Mouse (Mus musculus): Measurements from ENCODE around the gene Lrp5.

The Lrp5 gene

GRCm38 (mm10) chr19:3686215-3686894, at the start of gene Lrp5:
Gene Lrp5 (minus strand): TSS chr19:3686564.
- DNase-seq (ENCODE audit: low read depth, low spot score): no peak

GRCm38 (mm10) chr19:3736001-3736400, 49.6 kb upstream of the Lrp5 start:
- no peak for DNase-seq (ENCODE audit: low read depth, low spot score)

GRCm38 (mm10) chr19:3730781-3731646, 44.6 kb upstream of the Lrp5 start:
- DNase-seq (ENCODE audit: low read depth, low spot score): no peak

GRCm38 (mm10) chr19:3728901-3729300, 42.5 kb upstream of the Lrp5 start:
- no peak for DNase-seq (ENCODE audit: low read depth, low spot score)

GRCm38 (mm10) chr19:3724779-3725178, 38.4 kb upstream of the Lrp5 start:
- DNase-seq (ENCODE audit: low read depth, low spot score): peak; percentile 56

- no peak for DNase-seq (ENCODE audit: low read depth, low spot score)
Observed at GRCm38 (mm10) chr19:3723904-3724303, 37.5 kb upstream of the Lrp5 start.

GRCm38 (mm10) chr19:3723170-3723569, 36.8 kb upstream of the Lrp5 start:
- no peak for DNase-seq (ENCODE audit: low read depth, low spot score)

GRCm38 (mm10) chr19:3719362-3719891, 33.1 kb upstream of the Lrp5 start:
- DNase-seq (ENCODE audit: low read depth, low spot score): no peak

GRCm38 (mm10) chr19:3718481-3719361, 32.4 kb upstream of the Lrp5 start:
- DNase-seq (ENCODE audit: low read depth, low spot score): peak; percentile 46

- no peak for DNase-seq (ENCODE audit: low read depth, low spot score)
Observed at GRCm38 (mm10) chr19:3714381-3714780, 28.0 kb upstream of the Lrp5 start.

GRCm38 (mm10) chr19:3710436-3710835, 24.1 kb upstream of the Lrp5 start:
- no peak for DNase-seq (ENCODE audit: low read depth, low spot score)

GRCm38 (mm10) chr19:3709013-3709787, 22.8 kb upstream of the Lrp5 start:
- no peak for DNase-seq (ENCODE audit: low read depth, low spot score)

GRCm38 (mm10) chr19:3708078-3709012, 22.0 kb upstream of the Lrp5 start, which contains the start of gene 1810055G02Rik:
Gene 1810055G02Rik (plus strand): TSS chr19:3708293.
- peak; percentile 95 for DNase-seq (ENCODE audit: low read depth, low spot score)

- DNase-seq (ENCODE audit: low read depth, low spot score): peak; percentile 22
Observed at GRCm38 (mm10) chr19:3707553-3707952, 21.2 kb upstream of the Lrp5 start.

GRCm38 (mm10) chr19:3706258-3706657, 19.9 kb upstream of the Lrp5 start:
- no peak for DNase-seq (ENCODE audit: low read depth, low spot score)

- DNase-seq (ENCODE audit: low read depth, low spot score): no peak
Observed at GRCm38 (mm10) chr19:3702460-3702859, 16.1 kb upstream of the Lrp5 start.

GRCm38 (mm10) chr19:3699508-3700438, 13.4 kb upstream of the Lrp5 start:
- DNase-seq (ENCODE audit: low read depth, low spot score): peak; percentile 36

GRCm38 (mm10) chr19:3698035-3698434, 11.7 kb upstream of the Lrp5 start:
- no peak for DNase-seq (ENCODE audit: low read depth, low spot score)

- no peak for DNase-seq (ENCODE audit: low read depth, low spot score)
Observed at GRCm38 (mm10) chr19:3695976-3696375, 9.6 kb upstream of the Lrp5 start.

All from retina, adult 2 months (tissue).